Mouse (Mus musculus): Measurements from ENCODE around the gene Eif2s2.
A peak's percentile ranks its signal among the peaks of the same experiment; 100 is the strongest.

Eif2s2 gene

GRCm38 (mm10) chr2:154893045-154893385, 280 bp upstream of the Eif2s2 start:
- peak; percentile 4 for DNase-seq (ENCODE audit: low read depth, low spot score)

- DNase-seq (ENCODE audit: low read depth, low spot score), result no peak
Observed at GRCm38 (mm10) chr2:154891585-154891984, 1.1 kb downstream of the Eif2s2 start.

- no peak for DNase-seq (ENCODE audit: low read depth, low spot score)
Observed at GRCm38 (mm10) chr2:154876621-154877020, 16.1 kb downstream of the Eif2s2 start.

GRCm38 (mm10) chr2:154869954-154870641, 22.6 kb downstream of the Eif2s2 start:
- no peak for DNase-seq (ENCODE audit: low read depth, low spot score)

- DNase-seq (ENCODE audit: low read depth, low spot score), result no peak
Observed at GRCm38 (mm10) chr2:154868106-154868505, 24.6 kb downstream of the Eif2s2 start.

- no peak for DNase-seq (ENCODE audit: low read depth, low spot score)
Observed at GRCm38 (mm10) chr2:154865696-154866095, 27.0 kb downstream of the Eif2s2 start.

GRCm38 (mm10) chr2:154863672-154864071, 29.1 kb downstream of the Eif2s2 start:
- DNase-seq (ENCODE audit: low read depth, low spot score), result no peak

GRCm38 (mm10) chr2:154855383-154855782, 37.4 kb downstream of the Eif2s2 start:
- peak; percentile 62 for DNase-seq (ENCODE audit: low read depth, low spot score)

GRCm38 (mm10) chr2:154848086-154848485, 44.6 kb downstream of the Eif2s2 start:
- no peak for DNase-seq (ENCODE audit: low read depth, low spot score)

GRCm38 (mm10) chr2:154836537-154836936, 56.2 kb downstream of the Eif2s2 start:
- DNase-seq (ENCODE audit: low read depth, low spot score), result no peak

GRCm38 (mm10) chr2:154834149-154834865, 58.4 kb downstream of the Eif2s2 start:
- DNase-seq (ENCODE audit: low read depth, low spot score), result no peak

- DNase-seq (ENCODE audit: low read depth, low spot score), result no peak
Observed at GRCm38 (mm10) chr2:154832471-154832870, 60.3 kb downstream of the Eif2s2 start.

GRCm38 (mm10) chr2:154827521-154827920, 65.2 kb downstream of the Eif2s2 start:
- DNase-seq (ENCODE audit: low read depth, low spot score), result no peak

GRCm38 (mm10) chr2:154826054-154826538, 66.6 kb downstream of the Eif2s2 start:
- DNase-seq (ENCODE audit: low read depth, low spot score), result no peak

Measured in retina, postnatal 7 days (tissue).